Mouse (Mus musculus) megakaryocyte, embryonic 14.5 days (primary cell): ENCODE results near the gene 1700067P10Rik.

Source experiments
- FLI1 ChIP-seq: IDR thresholded peaks from 2 replicates; pipeline ENCODE4 v1.6.1; 2012; ENCODE audit warnings: low read length, inconsistent platforms, mixed read lengths
- GATA1 ChIP-seq: IDR thresholded peaks from 3 replicates; pipeline ENCODE4 v1.6.1; 2012; ENCODE audit warnings: mixed read lengths, low read length, inconsistent platforms, borderline replicate concordance

GRCm38 (mm10) chr17:48099312-48099711 lies 10.2 kb downstream of the 1700067P10Rik start:
- TF ChIP-seq GATA1 (no peak), FLI1 (no peak)
